Mouse (Mus musculus) cortical plate, adult 2 months (tissue): ENCODE measurements around the gene Csta1.

Source experiments
- CTCF ChIP-seq: fragments of 200-500 bp; IDR thresholded peaks from 2 replicates; pipeline ENCODE4 v1.5.1; 2011; ENCODE audit warnings: mild to moderate bottlenecking, control low read depth, low read length; ENCODE audit not compliant: insufficient read depth; ENCODE audit errors: extremely low read depth
- POLR2A ChIP-seq: fragments of 200-500 bp; IDR thresholded peaks from 2 replicates; pipeline ENCODE4 v1.6.1; 2011; ENCODE audit warnings: mild to moderate bottlenecking, low read length, control low read depth; ENCODE audit not compliant: insufficient read depth; ENCODE audit errors: extremely low read depth

DNA sequence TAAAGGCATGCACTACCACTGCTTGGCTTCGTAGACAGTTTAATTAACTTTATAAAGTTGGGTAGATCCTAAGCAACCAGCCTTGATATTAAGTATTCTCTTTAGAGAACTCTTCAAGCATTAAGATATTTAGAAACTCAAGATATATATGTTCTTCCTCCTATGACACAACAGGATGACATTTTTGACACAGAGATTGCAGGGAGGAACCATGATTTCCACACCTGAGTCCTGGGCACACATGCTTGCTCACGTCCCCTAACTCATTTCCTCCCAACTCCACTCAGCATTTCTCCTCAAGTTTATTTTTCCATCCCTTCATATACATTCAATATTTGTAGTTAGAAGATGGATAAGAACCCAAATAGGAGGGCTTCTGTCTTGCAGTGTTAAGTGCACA lies 48.9 kb upstream of the Csta1 start:
- TF ChIP-seq CTCF (no peak), POLR2A (no peak)
